Mouse (Mus musculus) forebrain, embryonic 12.5 days (tissue): ENCODE measurements around the gene Abcc10. TPM values are rescaled to one million over a fixed set of nuclear protein-coding genes. Genes with fewer than 3 reads are reported as not detected.

Experiments
- ATAC-seq: fragments of 200-750 bp; cut with Nextera tagmentation; 2 replicates; pipeline ENCODE4 v1.8.0; 2017; ENCODE audit warnings: moderate TSS enrichment; ENCODE audit not compliant: low FRiP score
- H3K27ac ChIP-seq: fragments of 300-500 bp; sonication (generic); 2 replicates; pipeline ENCODE4 v1.5.1; 2016; ENCODE audit warnings: mild to moderate bottlenecking
- H3K27me3 ChIP-seq: fragments of 300-500 bp; sonication (generic); 2 replicates; pipeline ENCODE4 v1.6.1; 2016; ENCODE audit warnings: mild to moderate bottlenecking
- H3K36me3 ChIP-seq: fragments of 300-500 bp; sonication (generic); replicated peaks from 2 replicates; pipeline ENCODE4 v1.6.1; 2016; ENCODE audit warnings: mild to moderate bottlenecking
- H3K4me1 ChIP-seq: fragments of 300-500 bp; sonication (generic); 2 replicates; pipeline ENCODE4 v1.6.1; 2016
- H3K4me2 ChIP-seq: fragments of 300-500 bp; sonication (generic); 2 replicates; pipeline ENCODE4 v1.6.1; 2016; ENCODE audit warnings: mild to moderate bottlenecking, moderate library complexity
- H3K4me3 ChIP-seq: fragments of 300-500 bp; sonication (generic); replicated peaks from 2 replicates; pipeline ENCODE4 v1.5.1; 2016; ENCODE audit warnings: mild to moderate bottlenecking
- H3K9ac ChIP-seq: fragments of 300-500 bp; sonication (generic); 2 replicates; pipeline ENCODE4 v1.6.1; 2016; ENCODE audit warnings: mild to moderate bottlenecking
- H3K9me3 ChIP-seq: fragments of 300-500 bp; sonication (generic); 2 replicates; pipeline ENCODE4 v1.6.1; 2016
- WGBS: fragments of 180-500 bp; shearing (Covaris S2); methylation state at CpG from one replicate; pipeline ENCODE4 v1.1.7; 2016; 5-methylcytosine and 5-hydroxymethylcytosine counted together
- polyA plus RNA-seq: library from polyadenylated mRNA; unstranded; fragments of >200 nt; fragmentation: Nextera tagmentation; extraction: Ambion mirVana; gene quantifications from 2 replicates; pipeline ENCODE4 v1.2.1, GENCODE M21; 2016

The Abcc10 gene
- polyA plus RNA-seq, 1 experiment from 2014 or later, result 7.6 TPM

GRCm38 (mm10) chr17:46283911-46284310 is 44.2 kb downstream of the Abcc10 start:
- Histone ChIP-seq H3K4me2 (no peak overlapping the region), H3K4me1 (peaks cover 28% of the 10 kb centered on the region), H3K4me3 (no peak overlapping the region), H3K27ac (no peak overlapping the region), H3K9ac (no peak overlapping the region), H3K9me3 (no peaks in the 10 kb centered on the region), H3K27me3 (no peaks in the 10 kb centered on the region), H3K36me3 (peaks cover 16% of the 10 kb centered on the region)
- ATAC-seq, result no peak
- 92% methylated on average over 8 of the region's 8 CpGs for WGBS

GRCm38 (mm10) chr17:46283140-46283539 is 45.0 kb downstream of the Abcc10 start:
- peak; percentile 63; the same call in 1 of the 2 replicates for ATAC-seq
- H3K4me2 ChIP-seq, result peak overlapping the region; percentile 87
- H3K36me3 ChIP-seq, result peaks cover 24% of the 10 kb centered on the region
- peak overlapping the region; percentile 74; the same call in 1 of the 2 replicates for H3K27ac ChIP-seq
- H3K9me3 ChIP-seq, result no peaks in the 10 kb centered on the region
- peaks cover 28% of the 10 kb centered on the region for H3K4me1 ChIP-seq
- H3K4me3 ChIP-seq, result peak overlapping the region; percentile 72
- H3K9ac ChIP-seq, result peak overlapping the region; percentile 82
- WGBS, result 22% methylated on average over 9 of the region's 9 CpGs
- no peaks in the 10 kb centered on the region for H3K27me3 ChIP-seq

GRCm38 (mm10) chr17:46282483-46283123 is 45.5 kb downstream of the Abcc10 start, which contains the start of gene Tjap1:
TSS of gene Tjap1 (minus strand) at chr17:46283026.
- Histone ChIP-seq H3K9ac (peak within 1 kb of the TSS; percentile 82), H3K27ac (peak within 1 kb of the TSS; percentile 74), H3K4me1 (peaks cover 24% of the 10 kb centered on the region), H3K4me2 (peak within 1 kb of the TSS; percentile 87), H3K4me3 (peak within 1 kb of the TSS; percentile 72), H3K27me3 (no peaks in the 10 kb centered on the region), H3K9me3 (no peaks in the 10 kb centered on the region), H3K36me3 (peaks cover 28% of the 10 kb centered on the region)
- WGBS, result under 1% methylated on average over 37 of the region's 37 CpGs
- peak; percentile 99 for ATAC-seq

GRCm38 (mm10) chr17:46278011-46278765 is 50.0 kb downstream of the Abcc10 start:
- peaks cover 21% of the 10 kb centered on the region for H3K4me1 ChIP-seq
- H3K4me2 ChIP-seq, result no peak overlapping the region
- H3K27me3 ChIP-seq, result no peaks in the 10 kb centered on the region
- H3K4me3 ChIP-seq, result no peak overlapping the region
- H3K27ac ChIP-seq, result no peak overlapping the region
- no peaks in the 10 kb centered on the region for H3K9me3 ChIP-seq
- H3K9ac ChIP-seq, result no peak overlapping the region
- H3K36me3 ChIP-seq, result peaks cover 47% of the 10 kb centered on the region
- 90% methylated on average over 12 of the region's 12 CpGs for WGBS
- ATAC-seq, result no peak

- WGBS, result 80% methylated on average over 4 of the region's 4 CpGs
- no peak overlapping the region for H3K9ac ChIP-seq
- no peak overlapping the region for H3K4me3 ChIP-seq
- no peak for ATAC-seq
- H3K36me3 ChIP-seq, result peaks cover 50% of the 10 kb centered on the region
- H3K27me3 ChIP-seq, result no peaks in the 10 kb centered on the region
- H3K4me2 ChIP-seq, result no peak overlapping the region
- H3K27ac ChIP-seq, result no peak overlapping the region
- no peaks in the 10 kb centered on the region for H3K9me3 ChIP-seq
- peaks cover 18% of the 10 kb centered on the region for H3K4me1 ChIP-seq
These were observed 50.6 kb downstream of the Abcc10 start for GRCm38 (mm10) chr17:46277586-46277985.

- no peak for ATAC-seq
- 94% methylated on average over 10 of the region's 10 CpGs for WGBS
- Histone ChIP-seq H3K9me3 (no peaks in the 10 kb centered on the region), H3K4me2 (no peak overlapping the region), H3K27me3 (no peaks in the 10 kb centered on the region), H3K4me3 (no peak overlapping the region), H3K4me1 (no peaks in the 10 kb centered on the region), H3K36me3 (peaks cover 65% of the 10 kb centered on the region), H3K27ac (no peak overlapping the region), H3K9ac (no peak overlapping the region)
These were observed 52.6 kb downstream of the Abcc10 start for GRCm38 (mm10) chr17:46275506-46275905.

- H3K36me3 ChIP-seq, result peaks cover 66% of the 10 kb centered on the region
- H3K4me1 ChIP-seq, result no peaks in the 10 kb centered on the region
- WGBS, result 82% methylated on average over 6 of the region's 6 CpGs
- H3K27ac ChIP-seq, result no peak overlapping the region
- ATAC-seq, result no peak
- H3K9me3 ChIP-seq, result no peaks in the 10 kb centered on the region
- no peak overlapping the region for H3K9ac ChIP-seq
- H3K27me3 ChIP-seq, result no peaks in the 10 kb centered on the region
- H3K4me2 ChIP-seq, result no peak overlapping the region
- H3K4me3 ChIP-seq, result no peak overlapping the region
These were observed 53.1 kb downstream of the Abcc10 start for GRCm38 (mm10) chr17:46275034-46275433.

GRCm38 (mm10) chr17:46274465-46274864 is 53.7 kb downstream of the Abcc10 start:
- H3K36me3 ChIP-seq, result peaks cover 68% of the 10 kb centered on the region
- H3K4me3 ChIP-seq, result no peak overlapping the region

GRCm38 (mm10) chr17:46273803-46274236 is 54.3 kb downstream of the Abcc10 start:
- 70% methylated on average over 1 of the region's 1 CpGs for WGBS
- Histone ChIP-seq H3K27me3 (no peaks in the 10 kb centered on the region), H3K9me3 (no peaks in the 10 kb centered on the region), H3K27ac (no peak overlapping the region), H3K4me2 (no peak overlapping the region), H3K36me3 (peaks cover 64% of the 10 kb centered on the region), H3K9ac (no peak overlapping the region), H3K4me1 (no peaks in the 10 kb centered on the region), H3K4me3 (no peak overlapping the region)
- ATAC-seq, result no peak

More at GRCm38 (mm10) chr17:46274465-46274864, 53.7 kb downstream of the Abcc10 start:
- WGBS, result 81% methylated on average over 6 of the region's 6 CpGs
- Histone ChIP-seq H3K27ac (no peak overlapping the region), H3K4me1 (no peaks in the 10 kb centered on the region), H3K9me3 (no peaks in the 10 kb centered on the region), H3K9ac (0 out of 2 replicates have a peak overlapping the region, but pooled peaks have one; percentile 25), H3K4me2 (no peak overlapping the region), H3K27me3 (no peaks in the 10 kb centered on the region)
- no peak for ATAC-seq

GRCm38 (mm10) chr17:46272675-46273074 is 55.5 kb downstream of the Abcc10 start:
- Histone ChIP-seq H3K9ac (no peak overlapping the region), H3K4me3 (no peak overlapping the region), H3K4me2 (no peak overlapping the region), H3K27ac (no peak overlapping the region), H3K36me3 (peaks cover 53% of the 10 kb centered on the region), H3K4me1 (no peaks in the 10 kb centered on the region), H3K27me3 (no peaks in the 10 kb centered on the region), H3K9me3 (no peaks in the 10 kb centered on the region)
- ATAC-seq, result no peak
- WGBS, result 90% methylated on average over 5 of the region's 5 CpGs

- ATAC-seq, result no peak
- H3K36me3 ChIP-seq, result peaks cover 54% of the 10 kb centered on the region
- H3K4me3 ChIP-seq, result no peak overlapping the region
- no peaks in the 10 kb centered on the region for H3K27me3 ChIP-seq
- 90% methylated on average over 2 of the region's 2 CpGs for whole genome bisulfite sequencing
- H3K4me1 ChIP-seq, result no peaks in the 10 kb centered on the region
- H3K4me2 ChIP-seq, result no peak overlapping the region
- no peak overlapping the region for H3K9ac ChIP-seq
- H3K27ac ChIP-seq, result no peak overlapping the region
- H3K9me3 ChIP-seq, result no peaks in the 10 kb centered on the region
These were observed 56.1 kb downstream of the Abcc10 start for GRCm38 (mm10) chr17:46272058-46272457.

- no peak for ATAC-seq
- H3K9ac ChIP-seq, result no peak overlapping the region
- H3K36me3 ChIP-seq, result peaks cover 67% of the 10 kb centered on the region
- H3K4me1 ChIP-seq, result no peaks in the 10 kb centered on the region
- H3K27me3 ChIP-seq, result no peaks in the 10 kb centered on the region
- no peak overlapping the region for H3K4me3 ChIP-seq
- H3K4me2 ChIP-seq, result no peak overlapping the region
- no peak overlapping the region for H3K27ac ChIP-seq
- WGBS, result 93% methylated on average over 19 of the region's 19 CpGs
- H3K9me3 ChIP-seq, result no peaks in the 10 kb centered on the region
These were observed 58.2 kb downstream of the Abcc10 start for GRCm38 (mm10) chr17:46269771-46270534.
